Mouse (Mus musculus) neutrophil, adult 59 days (primary cell): Measurements from ENCODE around the gene Gm15446. TPM values are rescaled to one million over a fixed set of nuclear protein-coding genes. Genes with fewer than 3 reads are reported as not detected.

Experiments used
- total RNA-seq, 2 experiments: library from RNA; stranded (reverse); gene quantifications; 1 replicate in 1 of 2; 2 replicates in 1 of 2; pipeline ENCODE4 v1.2.4; 2023

Gm15446 gene
- total RNA-seq, result 1 to 10 TPM; 5.5 to 6.2 TPM

GRCm38 (mm10) chr5:109923261-109924071 lies at the start of gene Gm15446:
Gm15446 (plus strand) TSS chr5:109923400.

Other genes with a start within 250 kb of the Gm15446 start
- gene 5430403G16Rik, start 232.4 kb upstream of the Gm15446 start, total RNA-seq, result under 1 TPM; 0.84 to 0.91 TPM
- 1 to 10 TPM; 2.8 to 4.1 TPM for gene 4930522L14Rik, start 171.5 kb upstream of the Gm15446 start, total RNA-seq
- gene Zfp932, start 73.1 kb downstream of the Gm15446 start, total RNA-seq, result 1 to 10 TPM; 7.7 to 8.6 TPM
- 1 to 10 TPM; 3.8 to 6.5 TPM for gene Gm17655, start 149.1 kb downstream of the Gm15446 start, total RNA-seq
- gene Gm35315, start 171.0 kb downstream of the Gm15446 start, total RNA-seq, result under 1 TPM; 0.13 to 0.35 TPM
- gene Plcxd1, start 176.6 kb downstream of the Gm15446 start, total RNA-seq, result under 1 TPM in 1 of 2 experiments, not detected in 1; 0.13 TPM
- gene Gtpbp6, start 184.8 kb downstream of the Gm15446 start, total RNA-seq, result 10 to 100 TPM; 44.7 to 48.2 TPM
- gene Zfp605, start 186.7 kb downstream of the Gm15446 start, total RNA-seq, result 1 to 10 TPM; 3.1 to 3.8 TPM
- gene Chfr, start 212.4 kb downstream of the Gm15446 start, total RNA-seq, result 10 to 100 TPM; 68.8 to 71.2 TPM